Mouse (Mus musculus): ENCODE data around the gene Tmem141.

DNA sequence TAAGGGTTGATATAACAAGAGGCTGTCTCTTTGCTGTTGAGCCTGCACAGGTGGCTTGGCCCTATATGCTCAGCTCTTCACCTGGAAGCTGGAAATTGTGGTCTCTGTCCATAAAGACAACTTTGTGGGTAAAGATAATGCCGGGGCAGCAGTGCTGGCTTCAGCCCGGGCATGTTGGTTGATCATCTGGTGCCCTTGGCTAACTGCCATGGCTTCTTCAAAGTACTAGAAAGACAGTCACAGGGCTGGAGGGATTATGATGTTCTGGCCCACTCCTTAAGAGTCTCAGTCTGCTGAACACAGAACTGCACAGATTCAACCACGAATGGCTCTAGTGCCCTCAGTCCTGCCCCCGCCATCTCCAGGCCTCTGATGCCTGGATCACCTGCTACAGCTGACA, 35.4 kb upstream of the Tmem141 start:
- TF ChIP-seq CTCF (IDR thresholded peaks at IDR 0.05; ENCODE audit: low read depth, low read length), result no peak
- TF ChIP-seq TAL1 (conservative IDR thresholded peaks at IDR 0.05; ENCODE audit: low read depth, low read length), result no peak
- TF ChIP-seq GATA1 (IDR thresholded peaks at IDR 0.05; ENCODE audit: borderline replicate concordance, low read length), result no peak
- TF ChIP-seq POLR2AphosphoS5 (IDR thresholded peaks at IDR 0.05; ENCODE audit: insufficient replicate concordance, low read depth, low read length), result no peak
- TF ChIP-seq GATA2 (IDR thresholded peaks at IDR 0.05; ENCODE audit: borderline replicate concordance, low read depth, low read length), result no peak

Measured in G1E (cell line).